Mouse (Mus musculus) heart, postnatal 0 days (tissue): Measurements from ENCODE around the gene Lgsn. TPM values are rescaled to one million over a fixed set of nuclear protein-coding genes. Genes with fewer than 3 reads are reported as not detected.
A peak's percentile ranks its signal among the peaks of the same experiment; 100 is the strongest.

Source experiments
- ATAC-seq: fragments of 200-750 bp; cut with Nextera tagmentation; 2 replicates; pipeline ENCODE4 v1.8.0; 2017; ENCODE audit warnings: low read depth, moderate number of reproducible peaks, moderate library complexity; ENCODE audit not compliant: insufficient read depth
- DNase-seq: peaks from one replicate; pipeline ENCODE4 v3.0.0-alpha.2; 2016; ENCODE audit warnings: low spot score
- H3K27ac ChIP-seq: fragments of 300-500 bp; sonication (generic); 2 replicates; pipeline ENCODE4 v1.5.1; 2014; ENCODE audit warnings: low read depth, mild to moderate bottlenecking
- H3K27me3 ChIP-seq: fragments of 300-500 bp; sonication (generic); 2 replicates; pipeline ENCODE4 v1.6.1; 2014; ENCODE audit warnings: low read length, mixed read lengths; ENCODE audit not compliant: control insufficient read depth, insufficient read depth
- H3K36me3 ChIP-seq: fragments of 300-500 bp; sonication (generic); replicated peaks from 2 replicates; pipeline ENCODE4 v1.6.1; 2014; ENCODE audit warnings: low read length, mixed read lengths; ENCODE audit not compliant: control insufficient read depth, insufficient read depth
- H3K4me1 ChIP-seq: fragments of 300-500 bp; sonication (generic); 2 replicates; pipeline ENCODE4 v1.6.1; 2014; ENCODE audit warnings: antibody characterized with exemption; ENCODE audit not compliant: control insufficient read depth, insufficient read depth
- H3K4me2 ChIP-seq: fragments of 300-500 bp; sonication (generic); 2 replicates; pipeline ENCODE4 v1.6.1; 2014; ENCODE audit warnings: low read depth, mild to moderate bottlenecking, low read length, moderate library complexity
- H3K4me3 ChIP-seq: fragments of 300-500 bp; sonication (generic); 2 replicates; pipeline ENCODE4 v1.5.1; 2014; ENCODE audit warnings: low read depth, low read length
- H3K9ac ChIP-seq: fragments of 300-500 bp; sonication (generic); replicated peaks from 2 replicates; pipeline ENCODE4 v1.6.1; 2014; ENCODE audit warnings: low read depth, low read length, mixed read lengths
- H3K9me3 ChIP-seq: fragments of 300-500 bp; sonication (generic); replicated peaks from 2 replicates; pipeline ENCODE4 v1.6.1; 2016; ENCODE audit warnings: low read length; ENCODE audit not compliant: control insufficient read depth
- CTCF ChIP-seq: IDR thresholded peaks from 2 replicates; pipeline ENCODE4 v1.5.1; 2016; ENCODE audit warnings: antibody characterized with exemption, control low read depth, low read depth
- EP300 ChIP-seq: IDR thresholded peaks from 2 replicates; pipeline ENCODE4 v1.6.1; 2016; ENCODE audit warnings: antibody characterized with exemption, low read depth
- WGBS: fragments of 180-500 bp; shearing (Covaris S2); extraction: QIAGEN DNeasy Blood & Tissue Kit; methylation state at CpG from one replicate; pipeline ENCODE4 v1.1.7; 2014; 5-methylcytosine and 5-hydroxymethylcytosine counted together
- polyA plus RNA-seq: library from polyadenylated mRNA; unstranded; fragments of >200 nt; fragmentation: Nextera tagmentation; extraction: Ambion mirVana; gene quantifications from 2 replicates; pipeline ENCODE4 v1.2.1, GENCODE M21; 2015
- total RNA-seq: library from RNA; depleted of rRNA; stranded (reverse); fragments of >200 nt; gene quantifications from 2 replicates; pipeline ENCODE4 v1.2.3, GENCODE M21; 2014; ENCODE audit warnings: low replicate concordance

Gene Lgsn
- total and polyA plus RNA-seq, 2 experiments from 2014 or later: not detected

DNA sequence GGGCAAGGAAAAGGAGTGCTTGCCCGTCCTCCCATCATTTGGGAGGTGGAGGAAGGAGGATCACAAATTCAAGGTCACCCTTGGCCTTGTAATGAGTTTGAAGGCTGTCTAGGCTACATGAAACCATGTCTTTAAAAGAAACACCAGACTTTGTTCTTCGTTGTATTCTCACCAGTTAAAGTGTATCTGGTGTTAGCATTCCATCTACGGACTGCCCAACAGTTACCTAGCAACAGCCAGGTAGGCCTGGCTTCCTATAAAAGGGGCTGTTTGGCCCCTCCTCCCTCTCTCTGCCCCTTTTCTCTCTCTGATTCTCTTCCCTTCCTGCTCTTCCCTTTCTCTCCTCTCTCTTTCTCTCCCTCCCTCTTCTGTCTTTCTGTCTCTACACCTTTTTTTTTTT, 25.7 kb upstream of the Lgsn start:
- WGBS: 62% methylated on average over 3 of the region's 3 CpGs
- no peak overlapping the region for H3K4me3 ChIP-seq
- H3K27ac ChIP-seq: no peak overlapping the region
- H3K9ac ChIP-seq: no peak overlapping the region
- no peaks in the 10 kb centered on the region for H3K9me3 ChIP-seq
- TF ChIP-seq EP300: no peak
- H3K4me2 ChIP-seq: no peak overlapping the region
- no peak for ATAC-seq
- H3K36me3 ChIP-seq: no peaks in the 10 kb centered on the region
- no peaks in the 10 kb centered on the region for H3K4me1 ChIP-seq
- no peaks in the 10 kb centered on the region for H3K27me3 ChIP-seq
- no peak for DNase-seq

DNA sequence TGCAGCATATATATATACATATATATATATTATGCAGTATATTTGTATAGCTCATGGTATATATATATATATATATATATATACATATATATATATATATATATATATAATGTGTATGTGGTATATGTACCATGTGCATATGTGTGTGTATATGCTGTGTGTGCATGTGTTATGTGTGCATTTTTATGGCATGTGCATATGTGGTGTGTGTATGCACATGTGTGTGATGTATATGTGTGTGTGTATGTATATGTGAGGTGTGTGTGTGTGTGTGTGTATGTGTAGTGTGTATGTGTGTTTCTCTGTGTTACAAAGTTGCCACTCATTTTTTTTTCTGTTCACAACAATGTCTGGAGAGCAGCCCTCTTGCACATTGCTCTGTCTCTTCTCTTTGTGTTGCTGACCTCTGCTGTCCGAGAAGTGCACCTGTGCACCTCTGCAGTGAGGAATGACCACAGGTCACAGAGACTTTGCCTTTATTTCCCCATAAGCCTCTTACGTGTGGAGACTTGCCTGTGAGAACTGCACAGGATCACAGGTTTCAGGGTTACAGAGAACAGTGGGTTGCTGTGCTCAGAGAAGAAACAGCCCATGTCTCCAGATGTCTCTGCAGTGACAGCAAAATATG, 23.3 kb upstream of the Lgsn start:
- H3K27me3 ChIP-seq: no peaks in the 10 kb centered on the region
- H3K4me1 ChIP-seq: no peaks in the 10 kb centered on the region
- no peak overlapping the region for H3K4me2 ChIP-seq
- ATAC-seq: peak; percentile 53; the same call in 1 of the 2 replicates
- H3K36me3 ChIP-seq: no peaks in the 10 kb centered on the region
- no peak for DNase-seq
- TF ChIP-seq EP300 (no peak), CTCF (peak; percentile 61)
- H3K4me3 ChIP-seq: no peak overlapping the region
- H3K27ac ChIP-seq: no peak overlapping the region
- no peak overlapping the region for H3K9ac ChIP-seq
- no peaks in the 10 kb centered on the region for H3K9me3 ChIP-seq
- WGBS: 37% methylated on average over 2 of the region's 2 CpGs

DNA sequence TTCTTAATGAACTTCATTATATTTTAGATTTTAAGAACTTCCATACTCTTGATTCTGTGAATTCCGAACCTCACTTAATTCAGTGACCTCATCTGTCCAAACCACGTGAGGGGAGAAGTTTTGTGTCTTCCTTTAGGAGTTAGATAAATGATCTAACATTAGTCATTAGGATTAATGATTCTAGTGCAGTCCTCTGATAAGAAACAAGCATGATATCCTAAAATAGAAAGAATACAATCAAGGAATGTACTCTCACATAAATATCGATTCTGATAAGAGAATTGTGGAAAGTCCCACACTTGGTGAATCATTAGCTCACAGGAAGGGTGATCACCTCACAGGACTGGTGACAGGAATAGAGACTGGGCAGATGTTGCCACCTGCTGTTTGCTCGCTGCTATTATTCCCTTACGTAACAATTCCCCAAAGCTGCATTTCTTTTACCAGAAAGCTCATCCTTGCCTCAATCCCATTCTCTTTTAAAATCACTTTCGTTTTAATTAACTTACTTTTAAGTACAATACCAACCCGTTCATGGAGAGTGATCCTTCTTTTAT, 22.3 kb upstream of the Lgsn start:
- TF ChIP-seq CTCF (peak; percentile 82), EP300 (no peak)
- WGBS: 8% methylated on average over 7 of the region's 7 CpGs
- Histone ChIP-seq H3K36me3 (no peaks in the 10 kb centered on the region), H3K4me3 (no peak overlapping the region), H3K27me3 (no peaks in the 10 kb centered on the region), H3K9ac (no peak overlapping the region), H3K27ac (no peak overlapping the region), H3K9me3 (no peaks in the 10 kb centered on the region), H3K4me1 (no peaks in the 10 kb centered on the region), H3K4me2 (no peak overlapping the region)
- DNase-seq: peak; percentile 70
- ATAC-seq: peak; percentile 77

DNA sequence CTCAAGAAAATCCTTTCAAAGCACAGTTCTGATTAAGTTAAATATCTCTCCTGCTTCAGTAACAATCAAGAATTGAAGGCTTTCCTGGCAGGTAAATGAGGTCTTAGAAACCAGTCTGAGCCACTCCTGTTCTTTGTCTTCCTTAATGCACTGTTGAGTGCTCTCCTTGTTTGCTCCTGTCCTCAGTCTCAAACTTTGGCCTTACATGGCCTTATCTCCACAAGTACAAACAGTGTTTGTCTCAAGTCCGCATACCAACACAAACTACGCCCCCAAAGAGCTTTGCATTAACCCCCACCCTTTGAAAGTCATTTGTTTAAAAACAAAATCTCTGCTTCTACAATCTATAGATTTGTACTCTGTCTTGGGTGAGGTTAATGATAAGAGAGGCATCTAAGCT, 20.0 kb upstream of the Lgsn start:
- TF ChIP-seq EP300 (no peak), CTCF (no peak)
- DNase-seq: no peak

DNA sequence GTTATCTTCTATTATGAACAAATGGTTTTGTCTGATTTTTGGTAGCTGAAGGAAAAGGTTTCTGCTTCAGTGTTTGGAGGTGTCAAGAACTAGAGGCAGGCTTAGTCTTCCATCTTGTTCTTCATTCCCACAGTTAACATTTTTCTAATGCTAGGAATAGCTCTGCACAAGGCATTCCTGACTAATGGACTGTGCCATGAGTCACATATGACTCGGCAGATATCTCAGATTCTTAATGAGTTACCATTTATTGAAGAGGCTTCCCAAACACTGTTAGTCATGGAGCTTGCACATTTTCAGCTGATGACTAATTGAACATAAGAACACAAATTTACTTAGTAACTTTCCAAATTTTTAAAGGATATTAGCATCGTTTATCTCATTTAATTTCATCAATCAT, 19.3 kb upstream of the Lgsn start:
- Histone ChIP-seq H3K4me3 (no peak overlapping the region), H3K9me3 (no peaks in the 10 kb centered on the region), H3K9ac (no peak overlapping the region), H3K27me3 (no peaks in the 10 kb centered on the region), H3K36me3 (no peaks in the 10 kb centered on the region), H3K4me1 (no peaks in the 10 kb centered on the region), H3K4me2 (no peak overlapping the region), H3K27ac (no peak overlapping the region)
- TF ChIP-seq EP300: no peak
- TF ChIP-seq CTCF: no peak
- no peak for ATAC-seq
- no peak for DNase-seq
- WGBS: 61% methylated on average over 2 of the region's 2 CpGs

More for the DNA sequence above, 20.0 kb upstream of the Lgsn start:
- Histone ChIP-seq H3K4me1 (no peaks in the 10 kb centered on the region), H3K36me3 (no peaks in the 10 kb centered on the region), H3K9me3 (no peaks in the 10 kb centered on the region), H3K4me3 (no peak overlapping the region), H3K4me2 (no peak overlapping the region), H3K27ac (no peak overlapping the region), H3K9ac (no peak overlapping the region), H3K27me3 (no peaks in the 10 kb centered on the region)
- ATAC-seq: no peak
- 49% methylated on average over 2 of the region's 2 CpGs for WGBS
